ENCODE assay signal across 8 mouse cellular contexts in genomic region chr11:51874266-51875036, GRCm38 (mm10). TPM values are rescaled to one million over a fixed set of nuclear protein-coding genes. Genes with fewer than 3 reads are reported as not detected.
A peak's percentile ranks its signal among the peaks of the same experiment; 100 is the strongest.
DNase-seq lines count a peak whose midpoint lies in the region; ATAC-seq lines count a peak whose summit lies in the region.

No protein-coding gene starts in this region.

- no peak overlapping the region for H3K9ac ChIP-seq in hindbrain, embryonic 12.5 days
- H3K9ac ChIP-seq in forebrain, embryonic 13.5 days: no peak overlapping the region

- no peaks in the 10 kb centered on the region for H3K36me3 ChIP-seq in hindbrain, embryonic 12.5 days
- H3K36me3 ChIP-seq in forebrain, embryonic 13.5 days (ENCODE audit: poor library complexity, severe bottlenecking): no peaks in the 10 kb centered on the region

- H3K4me2 ChIP-seq in hindbrain, embryonic 12.5 days (replicated peaks): no peak overlapping the region
- H3K4me2 ChIP-seq in forebrain, embryonic 13.5 days: no peak overlapping the region

- no peak overlapping the region for H3K27ac ChIP-seq in hindbrain, embryonic 12.5 days
- no peak overlapping the region for H3K27ac ChIP-seq in forebrain, embryonic 13.5 days

- peak; percentile 70 for ATAC-seq in granulocyte monocyte progenitor cell, adult 5-6 weeks (replicated peaks; ENCODE audit: poor library complexity, severe bottlenecking)
- ATAC-seq in hindbrain, embryonic 12.5 days (ENCODE audit: low FRiP score): no peak
- ATAC-seq in forebrain, embryonic 13.5 days: no peak

- WGBS in hindbrain, embryonic 12.5 days: 89% methylated on average over 7 of the region's 7 CpGs
- 84% methylated on average over 7 of the region's 7 CpGs for WGBS in forebrain, embryonic 13.5 days

- no peaks in the 10 kb centered on the region for H3K4me1 ChIP-seq in hindbrain, embryonic 12.5 days
- H3K4me1 ChIP-seq in forebrain, embryonic 13.5 days: no peaks in the 10 kb centered on the region

- H3K9me3 ChIP-seq in hindbrain, embryonic 12.5 days (replicated peaks): no peaks in the 10 kb centered on the region
- H3K9me3 ChIP-seq in forebrain, embryonic 13.5 days (replicated peaks): no peaks in the 10 kb centered on the region

- no peak overlapping the region for H3K4me3 ChIP-seq in hindbrain, embryonic 12.5 days
- H3K4me3 ChIP-seq in forebrain, embryonic 13.5 days: no peak overlapping the region

- peak; percentile 63 for DNase-seq in layer of hippocampus, adult 9-11 months
- no peak for DNase-seq in layer of hippocampus, adult 9-10 months (ENCODE audit: low spot score)
- peak; percentile 30 for DNase-seq in T-cell, adult 2 months (ENCODE audit: low spot score)
- peak; percentile 80 for DNase-seq in lung, postnatal 14 days
- no peak for DNase-seq in cerebellum, postnatal 4 days (ENCODE audit: low spot score in 2 of 2)

- H3K27me3 ChIP-seq in hindbrain, embryonic 12.5 days: no peaks in the 10 kb centered on the region
- H3K27me3 ChIP-seq in forebrain, embryonic 13.5 days: no peaks in the 10 kb centered on the region

RNA-seq across cellular contexts. Expression of gene Jade2, which starts 17.0 kb away (rescaled TPM):
- 6.3 and 9.3 TPM in 2 replicates for total RNA-seq in granulocyte monocyte progenitor cell, adult 5-6 weeks (2014; fragmentation: Nextera tagmentation)
- total RNA-seq in granulocyte monocyte progenitor cell, adult 5-6 weeks (2017): 6.6 and 8.5 TPM in 2 replicates
- 0.83 and 1.0 TPM in 2 replicates for polyA plus RNA-seq in hindbrain, embryonic 12.5 days (2016; fragmentation: Nextera tagmentation; extraction: Ambion mirVana)
- polyA plus RNA-seq in forebrain, embryonic 13.5 days (2015; fragmentation: Nextera tagmentation; extraction: Ambion mirVana): 0.27 and 0.37 TPM in 2 replicates

Comparison
In these comparisons a context has a peak if more than half of its experiments do, and no peak if none do; other contexts are left out.
1. DNase-seq: peak in layer of hippocampus, adult 9-11 months (single experiment), T-cell, adult 2 months (single experiment) and lung, postnatal 14 days (single experiment); none in layer of hippocampus, adult 9-10 months (single experiment) and cerebellum, postnatal 4 days (0 of 2).